Mouse (Mus musculus): ENCODE data around the gene Mcts2.

Gene Mcts2

GRCm38 (mm10) chr2:152691564-152692217 is 4.9 kb downstream of the Mcts2 start:
- peak; percentile 63 for DNase-seq

- DNase-seq = peak; percentile 81
Observed at GRCm38 (mm10) chr2:152693233-152693632, 6.4 kb downstream of the Mcts2 start.

GRCm38 (mm10) chr2:152693735-152694134 is 6.9 kb downstream of the Mcts2 start:
- no peak for DNase-seq

GRCm38 (mm10) chr2:152694708-152695107 is 7.9 kb downstream of the Mcts2 start:
- no peak for DNase-seq

GRCm38 (mm10) chr2:152696016-152696415 is 9.2 kb downstream of the Mcts2 start:
- DNase-seq = no peak

- DNase-seq = peak; percentile 96
Observed at GRCm38 (mm10) chr2:152696476-152697164, 9.8 kb downstream of the Mcts2 start.

- DNase-seq = no peak
Observed at GRCm38 (mm10) chr2:152700138-152700537, 13.3 kb downstream of the Mcts2 start.

GRCm38 (mm10) chr2:152700725-152701124 is 13.9 kb downstream of the Mcts2 start:
- DNase-seq = no peak

GRCm38 (mm10) chr2:152703596-152704255 is 16.9 kb downstream of the Mcts2 start:
- DNase-seq = no peak

- DNase-seq = no peak
Observed at GRCm38 (mm10) chr2:152704256-152704605, 17.4 kb downstream of the Mcts2 start.

- no peak for DNase-seq
Observed at GRCm38 (mm10) chr2:152704811-152705370, 18.1 kb downstream of the Mcts2 start.

- peak; percentile 78 for DNase-seq
Observed at GRCm38 (mm10) chr2:152705993-152706571, 19.2 kb downstream of the Mcts2 start.

- no peak for DNase-seq
Observed at GRCm38 (mm10) chr2:152707186-152707585, 20.4 kb downstream of the Mcts2 start.

- DNase-seq = peak; percentile 97
Observed at GRCm38 (mm10) chr2:152707627-152708026, 20.8 kb downstream of the Mcts2 start.

- no peak for DNase-seq
Observed at GRCm38 (mm10) chr2:152709066-152709465, 22.2 kb downstream of the Mcts2 start.

GRCm38 (mm10) chr2:152716241-152716772 is 29.5 kb downstream of the Mcts2 start:
- DNase-seq = no peak

- no peak for DNase-seq
Observed at GRCm38 (mm10) chr2:152717652-152718051, 30.8 kb downstream of the Mcts2 start.

- peak; percentile 8 for DNase-seq
Observed at GRCm38 (mm10) chr2:152718076-152718475, 31.2 kb downstream of the Mcts2 start.

GRCm38 (mm10) chr2:152723651-152724331 is 37.0 kb downstream of the Mcts2 start:
- DNase-seq = peak; percentile 76

- DNase-seq = no peak
Observed at GRCm38 (mm10) chr2:152724332-152724723, 37.5 kb downstream of the Mcts2 start.

GRCm38 (mm10) chr2:152725178-152725750 is 38.4 kb downstream of the Mcts2 start:
- DNase-seq = no peak

GRCm38 (mm10) chr2:152726213-152726612 is 39.4 kb downstream of the Mcts2 start:
- DNase-seq = no peak

Data from kidney, postnatal 10 days (tissue).